Mouse (Mus musculus) forebrain, embryonic 10.5 days (tissue): ENCODE data around the gene Inhbe. TPM values are rescaled to one million over a fixed set of nuclear protein-coding genes. Genes with fewer than 3 reads are reported as not detected.

Experiments used
- DNase-seq: peaks from one replicate; pipeline ENCODE4 v3.0.0-alpha.2; 2017; ENCODE audit warnings: low spot score; ENCODE audit errors: extremely low spot score
- H3K27ac ChIP-seq: fragments of 300-500 bp; sonication (generic); 2 replicates; pipeline ENCODE4 v1.5.1; 2016; ENCODE audit warnings: mild to moderate bottlenecking
- H3K27me3 ChIP-seq: fragments of 300-500 bp; sonication (generic); 2 replicates; pipeline ENCODE4 v1.6.1; 2016; ENCODE audit warnings: mild to moderate bottlenecking; ENCODE audit not compliant: poor library complexity, severe bottlenecking
- H3K36me3 ChIP-seq: fragments of 300-500 bp; sonication (generic); replicated peaks from 2 replicates; pipeline ENCODE4 v1.6.1; 2016; ENCODE audit warnings: mild to moderate bottlenecking, moderate library complexity
- H3K4me1 ChIP-seq: fragments of 300-500 bp; sonication (generic); 2 replicates; pipeline ENCODE4 v1.6.1; 2016
- H3K4me3 ChIP-seq: fragments of 300-500 bp; sonication (generic); 2 replicates; pipeline ENCODE4 v1.5.1; 2016; ENCODE audit warnings: mild to moderate bottlenecking, moderate library complexity
- H3K9me3 ChIP-seq: fragments of 300-500 bp; sonication (generic); 2 replicates; pipeline ENCODE4 v1.6.1; 2016; ENCODE audit warnings: mild to moderate bottlenecking, moderate library complexity
- WGBS: fragments of 180-500 bp; shearing (Covaris S2); methylation state at CpG from one replicate; pipeline ENCODE4 v1.1.7; 2016; 5-methylcytosine and 5-hydroxymethylcytosine counted together
- polyA plus RNA-seq: library from polyadenylated mRNA; unstranded; fragments of >200 nt; fragmentation: Nextera tagmentation; extraction: Ambion mirVana; gene quantifications from 2 replicates; pipeline ENCODE4 v1.2.1, GENCODE M21; 2016

Inhbe gene
- 0.04 TPM in 1 of 2 replicates, not detected in the other for polyA plus RNA-seq

DNA sequence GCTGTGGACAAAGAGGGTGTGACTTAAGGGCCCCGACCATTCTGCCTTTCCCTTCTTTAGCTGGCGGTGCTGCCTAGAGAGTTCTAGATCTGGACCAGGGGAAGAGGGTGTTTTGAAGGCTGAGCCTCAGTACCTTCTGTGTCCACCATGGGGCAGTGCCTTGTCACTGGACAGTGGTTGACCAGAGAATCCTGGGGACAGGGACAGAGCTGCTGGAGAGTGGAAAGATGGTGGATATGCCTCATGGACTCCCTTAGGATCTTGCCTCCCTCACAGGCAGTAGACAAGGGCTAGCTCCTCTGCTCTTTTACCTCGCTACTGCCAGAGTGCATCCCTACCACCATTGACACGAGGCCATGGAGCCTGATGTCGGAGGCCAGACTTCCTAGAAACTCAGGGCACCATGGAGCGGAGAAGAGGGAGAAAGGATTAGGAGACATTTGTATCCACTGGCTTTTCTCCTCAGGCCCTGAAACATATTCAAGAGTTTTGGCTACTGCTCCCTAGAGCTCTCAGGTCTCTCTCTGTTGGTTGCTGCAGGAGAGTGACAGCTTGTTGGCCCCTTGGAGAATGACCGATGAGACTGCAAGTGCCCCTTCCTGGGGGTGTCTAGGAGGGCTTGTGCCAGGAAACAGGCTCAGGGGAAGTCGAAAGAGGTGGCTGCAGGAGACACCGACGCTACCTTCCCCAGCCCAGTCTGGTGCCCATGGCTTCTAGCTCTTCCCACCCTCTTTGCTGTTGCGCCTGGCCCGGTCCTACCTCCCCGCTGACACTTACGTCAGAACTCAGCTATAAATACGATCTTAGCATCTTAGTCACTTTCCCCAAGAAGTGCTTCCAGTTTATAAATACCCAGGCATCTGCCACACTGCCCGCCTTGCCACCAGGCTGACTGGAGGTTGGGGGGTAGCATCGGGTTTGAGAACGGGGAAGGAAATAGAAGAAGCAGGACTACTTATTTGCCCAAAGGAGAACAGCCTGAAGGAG is at the start of gene Inhbe:
Gene Inhbe (minus strand): TSS at position 503 of the 987 bp plus-strand sequence.
- no peak within 1 kb of the TSS for H3K4me3 ChIP-seq
- peaks cover 22% of the 10 kb centered on the region for H3K4me1 ChIP-seq
- H3K27me3 ChIP-seq = peaks cover 37% of the 10 kb centered on the region
- H3K36me3 ChIP-seq = no peaks in the 10 kb centered on the region
- 89% methylated on average over 18 of the region's 18 CpGs for WGBS
- H3K9me3 ChIP-seq = no peaks in the 10 kb centered on the region
- DNase-seq = no peak
- no peak within 1 kb of the TSS for H3K27ac ChIP-seq

DNA sequence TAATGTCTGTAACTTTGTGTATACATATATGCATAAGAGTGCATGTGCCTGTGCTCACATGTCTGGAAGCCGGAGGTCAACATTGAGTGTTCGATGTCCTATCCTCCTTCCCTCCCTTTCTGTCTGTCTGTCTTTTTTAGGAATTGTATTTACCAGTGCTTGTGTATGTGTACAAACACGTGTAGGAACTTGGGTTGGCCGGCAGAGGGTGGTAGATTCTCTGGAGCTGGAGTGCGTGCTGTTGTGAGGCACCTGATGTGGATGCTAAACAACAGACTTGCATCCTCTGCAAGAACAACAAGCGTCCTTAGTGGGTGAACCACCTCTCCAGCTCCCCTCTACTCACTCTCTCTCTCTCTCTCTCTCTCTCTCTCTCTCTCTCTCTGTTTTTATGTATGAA is 37.6 kb upstream of the Inhbe start:
- Histone ChIP-seq H3K4me3 (no peak overlapping the region), H3K27me3 (no peaks in the 10 kb centered on the region), H3K27ac (no peak overlapping the region), H3K4me1 (no peaks in the 10 kb centered on the region), H3K9me3 (no peaks in the 10 kb centered on the region), H3K36me3 (peaks cover 47% of the 10 kb centered on the region)
- 82% methylated on average over 6 of the region's 6 CpGs for whole genome bisulfite sequencing
- no peak for DNase-seq

DNA sequence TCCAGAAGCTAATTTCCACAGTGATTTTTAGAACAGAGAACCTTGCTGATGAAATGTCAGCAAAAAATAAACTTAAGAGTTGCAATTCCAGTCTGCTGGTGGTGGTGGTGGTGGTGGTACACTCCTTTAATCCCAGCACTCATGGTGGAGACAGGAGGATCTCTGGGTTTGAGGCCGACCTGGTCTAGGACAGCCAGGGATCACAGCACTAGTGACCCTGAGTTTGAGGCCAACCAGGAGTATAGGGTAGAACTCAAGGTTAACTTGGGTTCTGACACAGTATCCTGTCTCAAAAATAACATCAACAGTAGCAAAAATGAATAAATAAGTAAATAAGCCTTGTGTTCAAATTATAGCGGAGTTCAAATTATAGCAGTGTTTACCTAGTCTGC is 27.5 kb upstream of the Inhbe start:
- 60% methylated on average over 2 of the region's 2 CpGs for WGBS
- Histone ChIP-seq H3K27me3 (no peaks in the 10 kb centered on the region), H3K27ac (peak overlapping the region; percentile 93), H3K4me1 (peaks cover 27% of the 10 kb centered on the region), H3K4me3 (peak overlapping the region; percentile 69), H3K36me3 (no peaks in the 10 kb centered on the region), H3K9me3 (no peaks in the 10 kb centered on the region)
- no peak for DNase-seq

DNA sequence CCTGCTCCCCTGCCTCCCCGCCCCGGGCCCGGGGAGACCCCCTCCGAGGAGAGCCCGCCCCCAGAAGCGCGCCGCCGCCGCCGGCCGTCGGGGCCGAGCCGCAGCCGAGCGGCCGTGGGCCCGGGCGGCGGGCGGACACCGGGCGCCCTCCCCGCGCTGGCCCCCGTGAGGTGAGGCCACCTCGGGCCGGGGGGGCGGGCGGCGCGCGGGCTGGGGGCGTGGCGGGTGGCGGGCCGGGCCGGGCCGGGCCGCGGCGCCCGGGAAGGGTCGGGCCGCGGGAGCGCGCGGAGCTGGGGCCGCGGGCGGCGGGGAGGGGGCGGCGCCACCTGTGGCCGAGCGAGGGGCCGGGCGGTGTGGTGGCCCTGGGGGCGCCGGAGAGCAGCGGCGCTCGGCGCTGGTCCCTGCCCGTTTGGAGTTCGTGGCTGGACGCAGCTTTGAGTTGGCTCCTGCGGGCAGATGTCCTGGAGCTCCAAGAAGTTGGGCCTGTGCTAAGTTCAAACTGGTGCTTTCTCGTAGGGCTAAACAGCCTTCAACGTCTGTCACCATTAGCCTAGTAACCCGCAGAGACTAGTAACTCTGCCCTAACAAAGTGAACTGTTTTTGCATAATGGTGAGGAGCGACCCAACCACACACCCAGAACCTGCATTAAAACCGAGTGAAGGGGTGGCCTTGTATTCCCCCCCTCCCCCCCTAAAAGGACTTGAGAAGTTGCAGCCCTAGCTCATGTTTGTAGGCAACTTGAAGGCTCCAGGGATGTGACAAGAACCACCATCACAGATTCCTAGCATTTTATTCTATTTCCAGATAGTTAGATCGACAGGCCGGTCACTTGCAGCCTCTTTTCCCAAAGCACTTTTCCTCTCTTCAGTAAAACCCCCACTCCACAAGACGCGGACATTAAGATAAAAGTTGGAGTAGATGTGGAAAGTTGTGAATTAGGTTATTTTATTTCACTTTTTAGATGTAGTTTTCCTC is 26.8 kb upstream of the Inhbe start:
- Histone ChIP-seq H3K4me1 (peaks cover 27% of the 10 kb centered on the region), H3K9me3 (no peaks in the 10 kb centered on the region), H3K36me3 (no peaks in the 10 kb centered on the region), H3K27me3 (no peaks in the 10 kb centered on the region), H3K27ac (peak overlapping the region; percentile 93), H3K4me3 (peak overlapping the region; percentile 69)
- peak; percentile 75 for DNase-seq
- WGBS = 3% methylated on average over 73 of the region's 79 CpGs

DNA sequence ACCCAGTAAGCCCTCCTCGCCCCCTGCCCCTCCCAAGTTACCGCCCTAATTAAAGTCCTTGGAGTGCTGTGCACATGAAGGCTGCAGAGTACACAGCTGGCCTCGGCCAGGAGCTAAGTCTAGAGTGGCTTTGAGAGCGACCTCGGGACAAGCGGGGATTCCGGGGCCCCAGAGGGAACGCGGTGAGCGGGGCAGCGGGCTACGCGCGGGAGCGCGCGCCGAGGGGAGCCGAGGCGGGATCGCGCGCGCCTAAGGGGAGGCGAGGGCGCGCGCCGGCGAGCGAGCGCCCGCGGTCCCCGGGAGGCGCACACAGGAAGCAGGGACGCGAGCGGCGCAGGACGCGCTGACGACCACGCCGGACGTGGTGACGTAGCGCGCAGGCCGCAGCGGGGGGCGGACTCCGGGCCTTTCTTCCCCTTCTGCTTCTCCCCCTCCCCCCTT is 26.1 kb upstream of the Inhbe start, which contains the start of gene R3hdm2:
Gene R3hdm2 (plus strand): TSS at position 77 of the 441 bp plus-strand sequence.
- peak within 1 kb of the TSS; percentile 93 for H3K27ac ChIP-seq
- no peaks in the 10 kb centered on the region for H3K36me3 ChIP-seq
- no peaks in the 10 kb centered on the region for H3K9me3 ChIP-seq
- H3K4me3 ChIP-seq = peak within 1 kb of the TSS; percentile 69
- 0% methylated on average over 52 of the region's 53 CpGs for WGBS
- peaks cover 27% of the 10 kb centered on the region for H3K4me1 ChIP-seq
- H3K27me3 ChIP-seq = no peaks in the 10 kb centered on the region
- peak; percentile 92 for DNase-seq

DNA sequence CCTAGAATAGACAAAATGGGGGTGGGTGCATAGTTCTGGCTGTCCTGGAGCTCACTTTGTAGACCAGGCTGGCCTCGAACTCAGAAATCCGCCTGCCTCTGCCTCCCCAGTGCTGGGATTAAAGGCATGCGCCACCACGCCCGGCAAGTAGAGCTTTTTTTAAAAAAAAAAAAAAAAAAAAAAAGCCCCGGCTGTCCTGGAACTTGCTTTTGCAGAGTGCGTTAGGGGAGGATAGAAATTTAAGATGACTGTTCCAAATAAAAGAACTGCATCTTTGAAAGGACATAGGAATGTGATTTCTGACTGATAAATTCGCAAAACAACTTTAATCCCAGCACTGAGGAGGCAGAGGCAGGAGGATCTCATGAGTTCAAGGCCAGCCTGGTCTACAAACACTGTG is 25.4 kb upstream of the Inhbe start:
- Histone ChIP-seq H3K36me3 (no peaks in the 10 kb centered on the region), H3K27me3 (no peaks in the 10 kb centered on the region), H3K4me1 (peaks cover 27% of the 10 kb centered on the region), H3K9me3 (no peaks in the 10 kb centered on the region), H3K27ac (peak overlapping the region; percentile 93), H3K4me3 (peak overlapping the region; percentile 69)
- whole genome bisulfite sequencing = 87% methylated on average over 8 of the region's 8 CpGs
- no peak for DNase-seq

DNA sequence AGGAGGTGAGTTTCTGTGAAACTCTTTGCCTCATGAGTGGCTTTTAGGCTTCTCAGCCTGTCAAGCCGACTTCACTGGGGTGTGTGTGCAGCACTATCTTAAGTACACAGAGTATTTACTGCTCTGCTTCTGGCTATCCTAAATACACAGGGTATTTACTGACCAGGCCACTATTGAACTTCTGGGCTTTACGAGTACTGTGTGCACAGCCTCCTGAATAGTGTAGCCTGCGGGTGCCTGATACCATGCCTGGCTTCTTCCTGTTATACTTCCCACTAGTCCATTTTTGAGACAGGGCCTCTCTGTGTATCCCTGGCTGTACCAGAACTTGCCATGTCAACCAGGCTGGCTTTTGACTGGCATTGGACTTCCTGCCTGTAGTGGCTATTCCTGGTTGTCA is 23.5 kb upstream of the Inhbe start:
- Histone ChIP-seq H3K4me3 (no peak overlapping the region), H3K9me3 (no peaks in the 10 kb centered on the region), H3K27ac (no peak overlapping the region), H3K36me3 (no peaks in the 10 kb centered on the region), H3K4me1 (peaks cover 27% of the 10 kb centered on the region), H3K27me3 (no peaks in the 10 kb centered on the region)
- no peak for DNase-seq
- 78% methylated on average over 3 of the region's 3 CpGs for WGBS

DNA sequence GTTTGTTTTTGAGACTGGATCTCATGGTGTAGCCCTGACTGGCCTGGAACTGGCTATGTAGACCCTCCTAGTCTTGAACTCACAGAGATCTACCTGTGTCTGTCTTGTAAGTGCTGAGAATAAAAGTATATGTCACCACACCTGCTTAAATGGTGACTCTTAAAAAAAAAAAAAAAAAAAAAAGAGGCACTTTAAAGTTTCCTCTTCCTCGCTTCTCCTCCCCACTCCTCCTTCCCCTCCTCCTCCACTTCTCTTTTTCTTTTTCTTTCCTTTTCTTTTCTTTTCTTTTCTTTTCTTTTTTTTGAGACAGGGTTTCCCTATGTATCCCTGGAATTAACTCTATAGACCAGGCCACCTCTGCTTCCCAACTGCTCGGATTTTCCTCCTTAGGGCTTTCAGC is 16.8 kb upstream of the Inhbe start:
- Histone ChIP-seq H3K4me3 (no peak overlapping the region), H3K4me1 (peaks cover 37% of the 10 kb centered on the region), H3K27me3 (no peaks in the 10 kb centered on the region; the same call in 1 of the 2 replicates), H3K36me3 (no peaks in the 10 kb centered on the region), H3K9me3 (no peaks in the 10 kb centered on the region), H3K27ac (no peak overlapping the region)
- WGBS = 72% methylated on average over 2 of the region's 2 CpGs
- no peak for DNase-seq

DNA sequence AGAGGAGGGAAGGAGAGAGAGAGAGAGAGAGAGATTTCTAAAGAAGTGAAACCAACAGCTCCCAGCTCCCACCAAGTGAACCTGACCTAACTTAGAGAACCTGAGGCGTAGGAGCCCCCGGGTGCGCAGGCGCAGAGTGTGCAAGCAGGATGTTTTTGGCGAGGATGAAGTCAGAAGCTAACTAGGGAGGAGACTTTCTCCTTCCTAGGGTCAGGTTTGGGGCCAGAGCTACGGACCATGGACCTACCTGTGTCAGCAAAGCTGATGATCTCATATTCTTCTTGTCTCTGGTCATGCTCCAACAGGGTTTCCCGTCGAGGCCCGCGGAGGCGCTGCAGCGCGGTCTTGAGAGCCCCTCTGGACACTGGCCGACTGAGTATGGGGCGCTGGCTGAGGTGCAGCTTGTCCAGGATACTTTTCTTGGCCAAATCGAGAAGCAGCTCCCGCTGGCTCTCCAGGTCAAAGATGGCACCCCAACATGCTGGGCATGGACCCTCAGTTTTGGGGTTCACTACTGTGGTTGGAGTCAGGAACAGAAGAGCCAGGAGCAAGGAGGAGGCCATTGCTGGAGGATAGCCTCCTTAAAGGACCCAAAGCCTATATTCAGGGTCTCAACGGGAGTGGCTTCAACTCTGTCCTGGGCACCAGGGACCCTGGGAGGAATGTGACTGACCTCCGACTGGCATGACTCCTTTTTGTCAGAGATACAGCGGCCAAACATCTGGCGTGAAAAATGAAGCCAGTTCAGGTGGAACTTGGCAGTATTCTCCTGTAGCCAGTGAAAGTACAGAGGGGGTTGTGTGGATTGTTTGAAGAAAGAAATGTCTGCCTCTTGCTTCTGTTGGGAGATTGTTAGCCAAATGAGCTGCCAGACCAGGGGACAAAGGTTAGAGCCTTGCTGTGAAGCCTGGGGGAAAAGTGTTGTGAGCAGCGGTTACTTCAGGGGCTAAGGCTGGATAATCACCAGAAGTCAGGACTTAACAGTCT is 15.9 kb upstream of the Inhbe start, which contains the start of gene Inhbc:
Gene Inhbc (minus strand): TSS at position 598 of the 987 bp plus-strand sequence.
- 0 out of 2 replicates have a peak within 1 kb of the TSS, but pooled peaks have one; percentile 30 for H3K27ac ChIP-seq
- no peaks in the 10 kb centered on the region for H3K36me3 ChIP-seq
- no peaks in the 10 kb centered on the region for H3K9me3 ChIP-seq
- DNase-seq = no peak
- peaks cover 37% of the 10 kb centered on the region for H3K4me1 ChIP-seq
- no peak within 1 kb of the TSS for H3K4me3 ChIP-seq
- WGBS = 76% methylated on average over 22 of the region's 22 CpGs
- H3K27me3 ChIP-seq = no peaks in the 10 kb centered on the region; the same call in 1 of the 2 replicates

DNA sequence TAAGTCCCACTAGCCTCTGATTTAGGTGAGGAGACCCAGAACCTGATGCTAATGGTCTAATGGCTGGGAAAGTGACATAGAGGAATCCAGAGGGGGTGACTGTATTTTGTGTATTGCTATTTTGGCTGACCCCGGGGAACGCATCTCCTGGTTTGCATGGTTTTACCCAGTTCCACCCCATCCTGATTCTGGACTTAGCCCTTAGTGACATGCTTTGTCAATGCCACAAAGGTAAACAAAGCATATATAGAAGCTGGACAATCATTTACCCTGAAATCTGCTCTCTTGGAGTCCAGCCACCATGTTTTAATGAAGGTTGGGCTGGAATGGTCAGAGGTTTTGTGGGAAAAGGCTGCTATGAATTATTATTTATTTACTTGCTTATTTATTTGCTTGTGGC is 14.1 kb upstream of the Inhbe start:
- Histone ChIP-seq H3K27me3 (no peaks in the 10 kb centered on the region; the same call in 1 of the 2 replicates), H3K36me3 (no peaks in the 10 kb centered on the region), H3K9me3 (no peaks in the 10 kb centered on the region), H3K27ac (no peak overlapping the region), H3K4me1 (peaks cover 37% of the 10 kb centered on the region), H3K4me3 (no peak overlapping the region)
- WGBS = 76% methylated on average over 2 of the region's 2 CpGs
- DNase-seq = no peak

DNA sequence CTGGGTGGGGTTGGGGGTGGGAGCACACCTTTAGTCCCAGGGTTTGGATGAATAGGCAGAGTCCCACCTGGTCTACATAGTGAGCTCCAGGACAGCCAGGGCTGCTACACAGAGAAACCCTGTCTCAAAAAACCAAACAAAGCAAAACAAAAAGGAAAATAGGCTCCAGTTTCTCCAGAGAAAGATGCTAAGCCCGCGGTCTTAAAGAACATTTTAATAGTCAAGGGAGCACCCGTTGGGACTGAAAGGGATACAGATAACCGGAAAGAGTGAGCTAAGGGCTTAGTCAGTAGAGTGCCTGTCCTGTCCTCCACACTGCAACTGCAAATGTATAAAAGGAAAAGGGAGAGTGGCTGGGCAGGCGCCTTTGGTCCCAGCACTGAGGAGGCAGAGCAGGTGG is 12.9 kb upstream of the Inhbe start:
- no peak for DNase-seq
- no peaks in the 10 kb centered on the region; the same call in 1 of the 2 replicates for H3K27me3 ChIP-seq
- H3K9me3 ChIP-seq = no peaks in the 10 kb centered on the region
- H3K4me3 ChIP-seq = no peak overlapping the region
- H3K36me3 ChIP-seq = no peaks in the 10 kb centered on the region
- WGBS = 76% methylated on average over 5 of the region's 5 CpGs
- peaks cover 37% of the 10 kb centered on the region for H3K4me1 ChIP-seq
- no peak overlapping the region for H3K27ac ChIP-seq
